Mouse (Mus musculus) bone marrow, adult 2 months (tissue): ENCODE data around the gene Pip5k1c.

Experiments
- CTCF ChIP-seq: fragments of 200-500 bp; IDR thresholded peaks from 2 replicates; pipeline ENCODE4 v1.5.1; 2011; ENCODE audit warnings: low read length, control low read depth; ENCODE audit not compliant: control insufficient read depth, insufficient read depth
- POLR2A ChIP-seq: fragments of 200-500 bp; IDR thresholded peaks from 2 replicates; pipeline ENCODE4 v1.6.1; 2011; ENCODE audit warnings: low read depth, mild to moderate bottlenecking, control low read depth, low read length, borderline replicate concordance; ENCODE audit not compliant: control insufficient read depth

GRCm38 (mm10) chr10:81304597-81305238 lies 12.0 kb downstream of the Pip5k1c start:
- TF ChIP-seq CTCF (peak; percentile 94), POLR2A (no peak; the same call in 1 of the 2 replicates)
